Mouse (Mus musculus) bone marrow, adult 2 months (tissue): ENCODE data around the gene Acap2.

Source experiments
- CTCF ChIP-seq: fragments of 200-500 bp; IDR thresholded peaks from 2 replicates; pipeline ENCODE4 v1.5.1; 2011; ENCODE audit warnings: low read length, control low read depth; ENCODE audit not compliant: control insufficient read depth, insufficient read depth
- POLR2A ChIP-seq: fragments of 200-500 bp; IDR thresholded peaks from 2 replicates; pipeline ENCODE4 v1.6.1; 2011; ENCODE audit warnings: low read depth, mild to moderate bottlenecking, control low read depth, low read length, borderline replicate concordance; ENCODE audit not compliant: control insufficient read depth

DNA sequence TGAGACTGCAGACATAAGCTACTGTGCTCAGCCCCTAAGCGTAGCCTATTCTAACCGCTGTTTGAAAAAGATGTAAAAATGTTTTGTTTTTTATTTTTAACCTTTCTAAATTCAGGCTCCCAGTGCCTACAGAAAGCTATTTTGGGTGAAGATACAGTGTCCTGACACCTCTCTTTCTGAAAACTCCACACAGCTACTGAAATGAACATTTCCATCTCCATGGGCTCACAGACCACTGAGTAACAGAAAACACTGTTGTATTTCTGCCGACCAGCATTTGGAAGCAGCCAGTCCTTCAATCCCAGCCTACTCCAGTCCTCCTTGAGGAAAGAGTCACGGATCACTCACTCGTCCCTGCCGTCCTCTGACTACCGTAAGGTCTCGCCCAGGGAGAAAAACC, 39.5 kb upstream of the Acap2 start:
- TF ChIP-seq CTCF (no peak), POLR2A (no peak)
